Mouse (Mus musculus) hindbrain, embryonic 16.5 days (tissue): ENCODE data around the gene Zkscan14. TPM values are rescaled to one million over a fixed set of nuclear protein-coding genes. Genes with fewer than 3 reads are reported as not detected.

Source experiments
- ATAC-seq: fragments of 200-750 bp; cut with Nextera tagmentation; 2 replicates; pipeline ENCODE4 v1.8.0; 2017; ENCODE audit warnings: moderate TSS enrichment, moderate library complexity
- H3K27ac ChIP-seq: fragments of 300-500 bp; sonication (generic); 2 replicates; pipeline ENCODE4 v1.5.1; 2014; ENCODE audit warnings: low read depth, mild to moderate bottlenecking, control low read depth, low read length, moderate library complexity
- H3K27me3 ChIP-seq: fragments of 300-500 bp; sonication (generic); replicated peaks from 2 replicates; pipeline ENCODE4 v1.6.1; 2014; ENCODE audit warnings: low read length; ENCODE audit not compliant: control insufficient read depth, insufficient read depth
- H3K36me3 ChIP-seq: fragments of 300-500 bp; sonication (generic); 2 replicates; pipeline ENCODE4 v1.6.1; 2014; ENCODE audit warnings: mild to moderate bottlenecking, low read length, moderate library complexity, mixed read lengths; ENCODE audit not compliant: control insufficient read depth, insufficient read depth
- H3K4me1 ChIP-seq: fragments of 300-500 bp; sonication (generic); 2 replicates; pipeline ENCODE4 v1.6.1; 2014; ENCODE audit warnings: low read depth, low read length; ENCODE audit not compliant: control insufficient read depth, insufficient read depth
- H3K4me2 ChIP-seq: fragments of 300-500 bp; sonication (generic); 2 replicates; pipeline ENCODE4 v1.6.1; 2014; ENCODE audit warnings: mild to moderate bottlenecking, low read length, control low read depth, moderate library complexity
- H3K4me3 ChIP-seq: fragments of 300-500 bp; sonication (generic); 2 replicates; pipeline ENCODE4 v1.5.1; 2014; ENCODE audit warnings: mild to moderate bottlenecking, low read length, control low read depth, moderate library complexity
- H3K9ac ChIP-seq: fragments of 300-500 bp; sonication (generic); 2 replicates; pipeline ENCODE4 v1.6.1; 2014; ENCODE audit warnings: low read depth, mild to moderate bottlenecking, control low read depth, low read length, moderate library complexity
- H3K9me3 ChIP-seq: fragments of 300-500 bp; sonication (generic); 2 replicates; pipeline ENCODE4 v1.6.1; 2014; ENCODE audit warnings: mild to moderate bottlenecking, low read length, moderate library complexity; ENCODE audit not compliant: control insufficient read depth
- WGBS: fragments of 180-500 bp; shearing (Covaris S2); extraction: QIAGEN DNeasy Blood & Tissue Kit; methylation state at CpG from one replicate; pipeline ENCODE4 v1.1.7; 2014; 5-methylcytosine and 5-hydroxymethylcytosine counted together
- polyA plus RNA-seq: library from polyadenylated mRNA; unstranded; fragments of >200 nt; fragmentation: Nextera tagmentation; extraction: Ambion mirVana; gene quantifications from 2 replicates; pipeline ENCODE4 v1.2.1, GENCODE M21; 2015

Gene Zkscan14
- polyA plus RNA-seq, 1 experiment from 2014 or later = 13.1 TPM

- WGBS = 91% methylated on average over 6 of the region's 6 CpGs
- Histone ChIP-seq H3K27ac (no peak overlapping the region), H3K9ac (no peak overlapping the region), H3K36me3 (peaks cover 27% of the 10 kb centered on the region), H3K27me3 (no peaks in the 10 kb centered on the region), H3K4me3 (no peak overlapping the region), H3K9me3 (no peaks in the 10 kb centered on the region), H3K4me2 (no peak overlapping the region), H3K4me1 (peaks cover 19% of the 10 kb centered on the region)
- no peak for ATAC-seq
Measured at GRCm38 (mm10) chr5:145189416-145189815, 12.3 kb downstream of the Zkscan14 start.

- ATAC-seq = no peak
- H3K9me3 ChIP-seq = no peaks in the 10 kb centered on the region
- H3K4me3 ChIP-seq = no peak overlapping the region
- peaks cover 12% of the 10 kb centered on the region for H3K4me1 ChIP-seq
- no peak overlapping the region for H3K4me2 ChIP-seq
- no peak overlapping the region for H3K9ac ChIP-seq
- no peak overlapping the region for H3K27ac ChIP-seq
- WGBS = 93% methylated on average over 2 of the region's 2 CpGs
- no peaks in the 10 kb centered on the region for H3K27me3 ChIP-seq
- H3K36me3 ChIP-seq = peaks cover 59% of the 10 kb centered on the region
Measured at GRCm38 (mm10) chr5:145185244-145185643, 16.4 kb downstream of the Zkscan14 start.

GRCm38 (mm10) chr5:145178461-145178980 is 23.1 kb downstream of the Zkscan14 start:
- Histone ChIP-seq H3K9ac (no peak overlapping the region), H3K4me2 (no peak overlapping the region), H3K27me3 (no peaks in the 10 kb centered on the region), H3K36me3 (peaks cover 53% of the 10 kb centered on the region), H3K27ac (no peak overlapping the region), H3K9me3 (no peaks in the 10 kb centered on the region), H3K4me1 (no peaks in the 10 kb centered on the region), H3K4me3 (no peak overlapping the region)
- ATAC-seq = no peak
- WGBS = 92% methylated on average over 18 of the region's 18 CpGs

GRCm38 (mm10) chr5:145167306-145167661 is 34.4 kb downstream of the Zkscan14 start:
- Histone ChIP-seq H3K9ac (peak overlapping the region; percentile 84), H3K4me3 (peak overlapping the region; percentile 83), H3K4me1 (peaks cover 24% of the 10 kb centered on the region), H3K27me3 (no peaks in the 10 kb centered on the region), H3K9me3 (no peaks in the 10 kb centered on the region), H3K4me2 (peak overlapping the region; percentile 81), H3K36me3 (peaks cover 18% of the 10 kb centered on the region), H3K27ac (peak overlapping the region; percentile 73)
- 0% methylated on average over 20 of the region's 28 CpGs for WGBS
- peak; percentile 70 for ATAC-seq

GRCm38 (mm10) chr5:145166536-145167305 is 34.9 kb downstream of the Zkscan14 start, which contains the start of the genes Ptcd1 and Cpsf4:
Gene Ptcd1, minus strand, starts transcription at chr5:145167108.
Gene Cpsf4, plus strand, starts transcription at chr5:145167213.
- peaks cover 24% of the 10 kb centered on the region for H3K4me1 ChIP-seq
- peak within 1 kb of the TSS; percentile 73 for H3K27ac ChIP-seq
- peak within 1 kb of the TSS; percentile 86 for H3K9ac ChIP-seq
- H3K4me3 ChIP-seq = peak within 1 kb of the TSS; percentile 83
- ATAC-seq = peak; percentile 94
- no peaks in the 10 kb centered on the region for H3K9me3 ChIP-seq
- H3K27me3 ChIP-seq = no peaks in the 10 kb centered on the region
- H3K4me2 ChIP-seq = peak within 1 kb of the TSS; percentile 81
- peaks cover 14% of the 10 kb centered on the region for H3K36me3 ChIP-seq
- WGBS = under 1% methylated on average over 50 of the region's 51 CpGs

GRCm38 (mm10) chr5:145165184-145165583 is 36.5 kb downstream of the Zkscan14 start:
- H3K4me1 ChIP-seq = peaks cover 24% of the 10 kb centered on the region
- no peaks in the 10 kb centered on the region for H3K9me3 ChIP-seq
- no peaks in the 10 kb centered on the region for H3K27me3 ChIP-seq
- 88% methylated on average over 15 of the region's 15 CpGs for whole genome bisulfite sequencing
- no peak overlapping the region for H3K27ac ChIP-seq
- no peak overlapping the region for H3K4me3 ChIP-seq
- no peak overlapping the region for H3K4me2 ChIP-seq
- no peak overlapping the region for H3K9ac ChIP-seq
- ATAC-seq = no peak
- peaks cover 24% of the 10 kb centered on the region for H3K36me3 ChIP-seq

GRCm38 (mm10) chr5:145164710-145165109 is 37.0 kb downstream of the Zkscan14 start:
- ATAC-seq = no peak
- H3K4me1 ChIP-seq = peaks cover 24% of the 10 kb centered on the region
- no peak overlapping the region for H3K4me3 ChIP-seq
- H3K9ac ChIP-seq = no peak overlapping the region
- H3K9me3 ChIP-seq = no peaks in the 10 kb centered on the region
- no peak overlapping the region for H3K4me2 ChIP-seq
- H3K36me3 ChIP-seq = peaks cover 24% of the 10 kb centered on the region
- WGBS = 63% methylated on average over 3 of the region's 3 CpGs
- no peak overlapping the region for H3K27ac ChIP-seq
- no peaks in the 10 kb centered on the region for H3K27me3 ChIP-seq

- 95% methylated on average over 14 of the region's 14 CpGs for WGBS
- Histone ChIP-seq H3K4me3 (no peak overlapping the region), H3K27me3 (no peaks in the 10 kb centered on the region), H3K4me1 (peaks cover 9% of the 10 kb centered on the region), H3K9me3 (no peaks in the 10 kb centered on the region), H3K4me2 (no peak overlapping the region), H3K36me3 (peaks cover 30% of the 10 kb centered on the region), H3K27ac (no peak overlapping the region), H3K9ac (no peak overlapping the region)
- ATAC-seq = no peak
Measured at GRCm38 (mm10) chr5:145161361-145161760, 40.3 kb downstream of the Zkscan14 start.

- no peak overlapping the region for H3K4me3 ChIP-seq
- no peaks in the 10 kb centered on the region for H3K4me1 ChIP-seq
- ATAC-seq = no peak
- H3K4me2 ChIP-seq = no peak overlapping the region
- H3K9me3 ChIP-seq = no peaks in the 10 kb centered on the region
- H3K27me3 ChIP-seq = no peaks in the 10 kb centered on the region
- H3K9ac ChIP-seq = no peak overlapping the region
- WGBS = 96% methylated on average over 5 of the region's 5 CpGs
- H3K36me3 ChIP-seq = peaks cover 55% of the 10 kb centered on the region
- H3K27ac ChIP-seq = no peak overlapping the region
Measured at GRCm38 (mm10) chr5:145152690-145153089, 49.0 kb downstream of the Zkscan14 start.
